9 mouse cellular contexts compared by ENCODE assay signal in the genomic region with DNA sequence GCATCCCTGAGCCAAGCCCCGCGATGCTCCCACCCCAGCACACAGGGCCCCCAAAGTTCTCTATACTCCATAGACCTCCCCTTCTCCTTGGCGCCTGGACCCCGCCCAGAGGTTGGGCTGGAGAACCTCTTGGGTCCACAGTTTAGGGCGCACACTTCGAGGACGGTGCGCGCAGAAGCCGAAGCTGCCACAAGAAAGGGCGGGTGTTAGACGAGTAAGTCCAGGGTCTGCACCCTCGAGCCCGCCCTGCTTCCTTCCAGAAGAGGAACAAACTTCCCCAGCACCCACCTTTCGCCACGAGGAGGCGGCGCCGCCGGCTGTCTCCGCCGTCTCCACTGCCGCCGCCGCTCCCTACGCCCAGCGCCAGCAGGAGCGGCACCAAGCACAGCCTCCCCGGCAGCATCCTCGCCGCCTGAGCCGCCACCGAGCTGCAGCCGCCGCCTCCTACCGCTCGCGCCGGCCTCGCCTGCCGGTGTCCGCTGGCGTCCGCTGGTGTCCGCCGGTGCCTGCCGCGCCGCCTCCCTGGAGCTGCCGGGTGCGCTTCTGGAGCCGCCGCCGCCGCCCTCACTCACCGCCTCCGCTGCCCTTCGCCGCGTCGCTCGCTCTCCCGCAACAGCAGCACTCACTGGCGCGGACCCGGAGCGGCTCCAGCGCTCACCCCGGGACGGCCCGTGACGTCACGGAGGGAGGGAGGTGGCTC. TPM values are rescaled to one million over a fixed set of nuclear protein-coding genes. Genes with fewer than 3 reads are reported as not detected.
A peak's percentile ranks its signal among the peaks of the same experiment; 100 is the strongest.
DNase-seq lines count a peak whose midpoint lies in the region; ATAC-seq and TF ChIP-seq lines count a peak whose summit lies in the region.
"Had no signal": no experiment of that assay in that cellular context is flagged by ENCODE, and none has a peak within 500 bp of the region (broad histone marks: within the 10 kb centered on the region; RNA-seq: fewer than 3 reads in every experiment).

Clstn2 (minus strand) TSS at position 609 of the 700 bp plus-strand sequence.

- no peaks in the 10 kb centered on the region; the same call in 1 of the 2 replicates for H3K4me1 ChIP-seq in hindbrain, postnatal 0 days (ENCODE audit: insufficient read depth, low read length)

- H3K9me3 ChIP-seq in hindbrain, postnatal 0 days (ENCODE audit: low read length): no peaks in the 10 kb centered on the region

- DNase-seq in adrenal gland, adult 2 months: peak; percentile 86
- DNase-seq in cerebellum, postnatal 10 days: peak; percentile 72 to 83
- peak; percentile 62 to 71 for DNase-seq in frontal cortex, postnatal 10 days (ENCODE audit: low spot score in 2 of 2)
- DNase-seq in hindbrain, postnatal 0 days (ENCODE audit: low spot score): peak; percentile 84
- peak; percentile 66 to 73 for DNase-seq in left cerebral cortex, adult 8-10 months (ENCODE audit: low spot score in 2 of 2)
- DNase-seq in right cerebral cortex, postnatal 25 days: peak; percentile 87
- no peak for DNase-seq in c-Kit-positive CD71-positive TER-119-positive erythroid progenitor cells, embryonic 14.5 days (ENCODE audit: low spot score)

- H3K4me2 ChIP-seq in hindbrain, postnatal 0 days (ENCODE audit: low read depth, low read length): peak within 1 kb of the TSS; percentile 92

- peak within 1 kb of the TSS; percentile 53 for H3K9ac ChIP-seq in hindbrain, postnatal 0 days (replicated peaks; ENCODE audit: low read length)

- peak; percentile 83 for ATAC-seq in hindbrain, postnatal 0 days
- ATAC-seq in megakaryocyte progenitor cell, adult 5-6 weeks (replicated peaks; ENCODE audit: poor library complexity): peak; percentile 73

- peaks cover 3% of the 10 kb centered on the region for H3K27me3 ChIP-seq in hindbrain, postnatal 0 days (ENCODE audit: insufficient read depth, low read length)

- H3K36me3 ChIP-seq in hindbrain, postnatal 0 days (ENCODE audit: insufficient read depth, low read length): no peaks in the 10 kb centered on the region

- peak within 1 kb of the TSS; percentile 64 for H3K4me3 ChIP-seq in hindbrain, postnatal 0 days (ENCODE audit: low read length)
- H3K4me3 ChIP-seq: erythroblast, embryonic 14.5 days had no signal

- peak; percentile 48 for TF ChIP-seq CTCF in hindbrain, postnatal 0 days (IDR thresholded peaks at IDR 0.05; ENCODE audit: low read depth)

- peak within 1 kb of the TSS; percentile 58; the same call in 1 of the 2 replicates for H3K27ac ChIP-seq in hindbrain, postnatal 0 days

- WGBS in hindbrain, postnatal 0 days: under 1% methylated on average over 62 of the region's 73 CpGs

RNA-seq across cellular contexts. Expression of gene Clstn2, which starts in this region (rescaled TPM):
- 1 to 10 TPM; 4.5 to 5.6 TPM for total RNA-seq in adrenal gland, adult 2 months (2021)
- polyA plus RNA-seq in adrenal gland, adult 2 months (2012; rRNA removed): 1.4 and 1.6 TPM in 2 replicates
- 51.6 and 64.8 TPM in 2 replicates for total RNA-seq in hindbrain, postnatal 0 days (2014; rRNA removed)
- polyA plus RNA-seq in hindbrain, postnatal 0 days (2015; fragmentation: Nextera tagmentation; extraction: Ambion mirVana): 9.8 and 10.1 TPM in 2 replicates
- total RNA-seq in left cerebral cortex, adult 8-10 months (2022): 10 to 100 TPM; 66.8 to 74.5 (median 71.9) TPM
- total RNA-seq in megakaryocyte progenitor cell, adult 5-6 weeks (2015): not detected in 2 replicates
- not detected in 2 replicates for total RNA-seq in megakaryocyte progenitor cell, adult 5-6 weeks (2017)
- polyA plus RNA-seq: erythroblast, embryonic 14.5 days had no signal

Comparison
In these comparisons a context has a peak if more than half of its experiments do, and no peak if none do; other contexts are left out.
1. RNA of gene Clstn2 (total RNA-seq): 66.8 to 74.5 TPM in left cerebral cortex, adult 8-10 months, 51.6 to 64.8 TPM in hindbrain, postnatal 0 days and 4.5 to 5.6 TPM in adrenal gland, adult 2 months; not detected in megakaryocyte progenitor cell, adult 5-6 weeks; every median in the first group is over 4 times any median in the second.
2. Peak in ATAC-seq in megakaryocyte progenitor cell, adult 5-6 weeks; RNA of the gene not detected or under 1 TPM.